Mouse (Mus musculus) liver, embryonic 11.5 days (tissue): ENCODE results near the gene Ptpn13. TPM values are rescaled to one million over a fixed set of nuclear protein-coding genes. Genes with fewer than 3 reads are reported as not detected.
A peak's percentile ranks its signal among the peaks of the same experiment; 100 is the strongest.

Experiments
- ATAC-seq: fragments of 200-750 bp; cut with Nextera tagmentation; replicated peaks from 2 replicates; pipeline ENCODE4 v1.8.0; 2017; ENCODE audit warnings: moderate number of reproducible peaks, mild to moderate bottlenecking, moderate TSS enrichment, moderate library complexity; ENCODE audit not compliant: low FRiP score
- DNase-seq: peaks from one replicate; pipeline ENCODE4 v3.0.0-alpha.2; 2017; ENCODE audit warnings: low spot score
- H3K27ac ChIP-seq: fragments of 300-500 bp; sonication (generic); 2 replicates; pipeline ENCODE4 v1.5.1; 2014; ENCODE audit warnings: mild to moderate bottlenecking, low read depth, low read length, control low read depth
- H3K27me3 ChIP-seq: fragments of 300-500 bp; sonication (generic); replicated peaks from 2 replicates; pipeline ENCODE4 v1.6.1; 2014; ENCODE audit warnings: low read length, mixed read lengths; ENCODE audit not compliant: control insufficient read depth, insufficient read depth
- H3K36me3 ChIP-seq: fragments of 300-500 bp; sonication (generic); 2 replicates; pipeline ENCODE4 v1.6.1; 2014; ENCODE audit warnings: mild to moderate bottlenecking, low read length, moderate library complexity, mixed read lengths; ENCODE audit not compliant: control insufficient read depth, insufficient read depth
- H3K4me1 ChIP-seq: fragments of 300-500 bp; sonication (generic); replicated peaks from 2 replicates; pipeline ENCODE4 v1.6.1; 2014; ENCODE audit warnings: low read length, mixed read lengths; ENCODE audit not compliant: control insufficient read depth, insufficient read depth
- H3K4me2 ChIP-seq: fragments of 300-500 bp; sonication (generic); 2 replicates; pipeline ENCODE4 v1.6.1; 2014; ENCODE audit warnings: mild to moderate bottlenecking, control low read depth, moderate library complexity
- H3K4me3 ChIP-seq: fragments of 300-500 bp; sonication (generic); 2 replicates; pipeline ENCODE4 v1.5.1; 2014; ENCODE audit warnings: low read depth, low read length, control low read depth
- H3K9ac ChIP-seq: fragments of 300-500 bp; sonication (generic); 2 replicates; pipeline ENCODE4 v1.6.1; 2014; ENCODE audit warnings: low read depth, low read length, control low read depth
- H3K9me3 ChIP-seq: fragments of 300-500 bp; sonication (generic); 2 replicates; pipeline ENCODE4 v1.6.1; 2016; ENCODE audit warnings: low read length, inconsistent platforms, mixed read lengths; ENCODE audit not compliant: control insufficient read depth
- WGBS: fragments of 180-500 bp; shearing (Covaris S2); extraction: QIAGEN DNeasy Blood & Tissue Kit; methylation state at CpG from one replicate; pipeline ENCODE4 v1.1.7; 2014; 5-methylcytosine and 5-hydroxymethylcytosine counted together
- polyA plus RNA-seq: library from polyadenylated mRNA; unstranded; fragments of >200 nt; fragmentation: Nextera tagmentation; extraction: Ambion mirVana; gene quantifications from 2 replicates; pipeline ENCODE4 v1.2.1, GENCODE M21; 2014

Ptpn13 gene
- 9.5 and 9.7 TPM in 2 replicates for polyA plus RNA-seq

- peak within 1 kb of the TSS; percentile 75 for H3K9ac ChIP-seq
These were observed at the start of gene Ptpn13 for GRCm38 (mm10) chr5:103424678-103425319. Gene Ptpn13 (plus strand): TSS chr5:103425192.

GRCm38 (mm10) chr5:103375226-103375625 is 49.8 kb upstream of the Ptpn13 start:
- Histone ChIP-seq H3K4me2 (no peak overlapping the region), H3K36me3 (no peaks in the 10 kb centered on the region), H3K9ac (no peak overlapping the region), H3K27ac (no peak overlapping the region), H3K4me3 (no peak overlapping the region), H3K27me3 (peaks cover 38% of the 10 kb centered on the region), H3K4me1 (peaks cover 5% of the 10 kb centered on the region), H3K9me3 (no peaks in the 10 kb centered on the region)
- DNase-seq = no peak
- whole genome bisulfite sequencing = 91% methylated on average over 9 of the region's 9 CpGs
- ATAC-seq = no peak

More at GRCm38 (mm10) chr5:103424678-103425319, at the start of gene Ptpn13:
- H3K4me3 ChIP-seq = peak within 1 kb of the TSS; percentile 83
- peak within 1 kb of the TSS; percentile 63 for H3K27ac ChIP-seq
- H3K27me3 ChIP-seq = no peaks in the 10 kb centered on the region
- H3K9me3 ChIP-seq = no peaks in the 10 kb centered on the region
- no peaks in the 10 kb centered on the region for H3K36me3 ChIP-seq
- peak; percentile 96 for DNase-seq
- H3K4me1 ChIP-seq = peaks cover 24% of the 10 kb centered on the region
- peak; percentile 97 for ATAC-seq
- H3K4me2 ChIP-seq = peak within 1 kb of the TSS; percentile 99
- under 1% methylated on average over 48 of the region's 55 CpGs for WGBS

GRCm38 (mm10) chr5:103376354-103377295 is 48.4 kb upstream of the Ptpn13 start:
- no peaks in the 10 kb centered on the region for H3K9me3 ChIP-seq
- H3K4me1 ChIP-seq = peaks cover 5% of the 10 kb centered on the region
- no peaks in the 10 kb centered on the region for H3K36me3 ChIP-seq
- DNase-seq (no peak), ATAC-seq (no peak)
- peaks cover 40% of the 10 kb centered on the region for H3K27me3 ChIP-seq
- H3K27ac ChIP-seq = no peak overlapping the region; the same call in 1 of the 2 replicates
- no peak overlapping the region for H3K4me3 ChIP-seq
- WGBS = 42% methylated on average over 17 of the region's 17 CpGs
- peak overlapping the region; percentile 9; the same call in 1 of the 2 replicates for H3K4me2 ChIP-seq
- no peak overlapping the region for H3K9ac ChIP-seq

DNA sequence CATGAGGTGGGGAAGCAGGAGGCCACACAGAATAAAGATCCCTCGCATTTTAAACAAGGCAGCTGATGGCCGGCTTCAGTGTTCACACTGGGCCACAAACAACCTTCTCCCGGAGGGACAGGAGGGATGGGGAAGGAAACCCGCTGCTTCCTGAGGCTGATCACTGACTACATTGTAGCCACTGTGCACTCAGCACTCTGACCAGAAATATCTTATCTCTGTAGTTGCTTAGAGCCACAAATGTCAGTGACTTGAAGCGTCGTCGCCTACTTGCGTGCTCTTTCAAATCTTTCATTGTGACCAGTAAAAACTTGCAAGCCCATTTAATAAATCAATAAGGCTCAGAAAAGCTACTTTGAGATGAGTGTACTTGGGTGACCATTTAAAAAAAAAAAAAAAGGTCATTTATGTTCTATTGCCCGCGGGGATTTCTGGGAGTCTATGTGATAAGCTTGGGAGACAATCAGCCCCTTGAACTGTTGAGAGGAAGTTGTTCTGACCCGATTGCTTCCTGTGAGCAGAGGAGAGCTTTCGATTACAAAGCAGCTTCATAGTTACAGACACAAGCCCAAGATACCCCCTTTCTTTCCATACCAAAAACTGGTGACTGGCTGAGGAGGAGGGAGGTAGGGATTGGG is 47.4 kb upstream of the Ptpn13 start:
- Histone ChIP-seq H3K4me1 (peaks cover 5% of the 10 kb centered on the region), H3K9ac (no peak overlapping the region), H3K27ac (peak overlapping the region; percentile 13; the same call in 1 of the 2 replicates), H3K4me3 (no peak overlapping the region), H3K36me3 (no peaks in the 10 kb centered on the region), H3K27me3 (peaks cover 40% of the 10 kb centered on the region), H3K4me2 (no peak overlapping the region), H3K9me3 (no peaks in the 10 kb centered on the region)
- 21% methylated on average over 12 of the region's 12 CpGs for WGBS
- DNase-seq (no peak), ATAC-seq (no peak)

DNA sequence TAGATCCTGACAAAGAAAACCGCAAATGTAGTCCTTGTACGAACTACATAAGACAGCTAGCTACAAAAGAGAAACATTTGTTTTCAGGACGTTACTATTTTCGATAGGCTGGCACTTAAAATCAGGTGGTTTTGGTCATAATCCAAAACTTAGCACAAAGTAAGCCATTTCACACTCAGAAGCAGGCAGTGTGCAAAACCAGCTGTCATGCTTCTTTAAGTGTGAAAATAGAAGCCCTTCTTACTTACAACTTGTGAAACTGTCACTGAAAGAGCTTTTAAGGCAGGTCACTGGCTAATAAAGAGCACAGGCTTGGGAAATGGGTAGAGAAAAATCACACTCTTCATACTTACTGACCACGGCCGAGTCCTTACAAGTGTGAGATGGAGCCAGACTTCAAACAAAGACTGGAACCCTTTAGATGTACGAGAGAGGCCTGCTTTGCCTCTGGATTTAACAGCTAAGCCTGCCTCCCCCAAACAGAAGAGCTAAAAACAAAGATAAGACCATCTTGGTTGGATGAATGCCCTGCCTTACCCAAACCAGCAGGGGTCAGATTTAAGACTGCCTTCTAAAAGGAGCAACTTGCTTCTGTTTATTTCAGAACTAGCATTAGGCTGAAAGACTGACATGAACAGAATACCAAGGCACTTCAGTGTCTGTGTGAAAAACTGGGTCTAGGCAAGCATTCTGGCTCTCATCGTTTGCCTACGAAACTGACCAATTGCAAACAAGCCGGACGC is 44.0 kb upstream of the Ptpn13 start:
- peaks cover 5% of the 10 kb centered on the region for H3K4me1 ChIP-seq
- H3K9me3 ChIP-seq = no peaks in the 10 kb centered on the region
- no peaks in the 10 kb centered on the region for H3K36me3 ChIP-seq
- H3K27ac ChIP-seq = peak overlapping the region; percentile 25; the same call in 1 of the 2 replicates
- no peak overlapping the region for H3K9ac ChIP-seq
- ATAC-seq (no peak), DNase-seq (no peak)
- no peak overlapping the region for H3K4me3 ChIP-seq
- WGBS = 65% methylated on average over 11 of the region's 11 CpGs
- H3K27me3 ChIP-seq = peaks cover 28% of the 10 kb centered on the region
- no peak overlapping the region for H3K4me2 ChIP-seq

- no peak overlapping the region for H3K4me3 ChIP-seq
- peaks cover 18% of the 10 kb centered on the region; the same call in 1 of the 2 replicates for H3K27me3 ChIP-seq
- H3K9ac ChIP-seq = no peak overlapping the region
- no peaks in the 10 kb centered on the region for H3K9me3 ChIP-seq
- H3K27ac ChIP-seq = no peak overlapping the region
- H3K4me1 ChIP-seq = 0 out of 2 replicates have a peak, but pooled peaks cover 3% of the 10 kb centered on the region
- H3K36me3 ChIP-seq = no peaks in the 10 kb centered on the region
- no peak overlapping the region for H3K4me2 ChIP-seq
- WGBS = 88% methylated on average over 4 of the region's 4 CpGs
- DNase-seq (no peak), ATAC-seq (no peak)
These were observed 42.0 kb upstream of the Ptpn13 start for GRCm38 (mm10) chr5:103382951-103383350.

GRCm38 (mm10) chr5:103384021-103384420 is 41.0 kb upstream of the Ptpn13 start:
- H3K27ac ChIP-seq = no peak overlapping the region
- H3K27me3 ChIP-seq = peaks cover 14% of the 10 kb centered on the region; the same call in 1 of the 2 replicates
- H3K4me1 ChIP-seq = 0 out of 2 replicates have a peak, but pooled peaks cover 3% of the 10 kb centered on the region
- no peak overlapping the region for H3K4me3 ChIP-seq
- ATAC-seq (no peak), DNase-seq (no peak)
- no peak overlapping the region for H3K9ac ChIP-seq
- no peak overlapping the region for H3K4me2 ChIP-seq
- 84% methylated on average over 7 of the region's 7 CpGs for WGBS
- no peaks in the 10 kb centered on the region for H3K36me3 ChIP-seq
- H3K9me3 ChIP-seq = no peaks in the 10 kb centered on the region
